Mouse (Mus musculus) liver, adult 2 months (tissue): ENCODE measurements at regions not wholly inside any gene's neighbourhood (a gene's known extent, or its start where the extent isn't known, plus 50 kb on each side); places are given as distances from the start of the nearest gene placed in this dataset.

ENCODE experiments used
- CTCF ChIP-seq: fragments of 200-500 bp; IDR thresholded peaks from 2 replicates; pipeline ENCODE4 v1.5.1; 2011; ENCODE audit warnings: low read depth, low read length, control low read depth
- POLR2A ChIP-seq: fragments of 200-500 bp; IDR thresholded peaks from 2 replicates; pipeline ENCODE4 v1.6.1; 2011; ENCODE audit warnings: low read length, control low read depth; ENCODE audit not compliant: insufficient read depth; ENCODE audit errors: extremely low read depth

DNA sequence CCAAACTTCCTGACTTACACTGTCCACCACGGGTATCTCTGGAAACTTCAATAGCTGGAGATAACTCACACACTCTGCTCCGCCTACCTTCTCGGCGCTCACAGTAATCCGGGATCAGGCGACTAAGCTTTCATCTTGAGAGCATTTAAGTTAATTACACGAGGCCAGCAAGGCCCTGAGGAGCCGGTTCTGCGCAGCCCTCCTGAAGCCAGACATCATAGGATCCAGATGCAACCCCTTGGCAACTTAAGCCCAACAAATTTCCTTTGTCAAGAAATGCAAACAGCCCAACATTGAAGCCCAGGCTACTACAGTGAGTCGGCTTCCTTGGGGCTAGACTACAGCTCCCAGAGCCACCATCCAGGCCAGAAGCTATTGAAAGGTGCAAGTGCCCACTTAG lies 69.9 kb upstream of the Stx18 start:
- TF ChIP-seq POLR2A (no peak), CTCF (no peak)
